Mouse (Mus musculus) adrenal gland, adult 8-10 months (tissue): ENCODE measurements around the gene Psmd1. TPM values are rescaled to one million over a fixed set of nuclear protein-coding genes. Genes with fewer than 3 reads are reported as not detected.
"Not testable (repeated sequence)": the region's sequence is repeated elsewhere in the genome, so short reads cannot be mapped to it uniquely, and the experiment has no call there.

Experiments
- DNase-seq: peaks from one replicate; pipeline ENCODE4 v3.0.0; 2022
- total RNA-seq, 4 experiments: library from RNA; stranded (reverse); gene quantifications; 2 replicates each; pipeline ENCODE4 v1.2.4; 2022

Gene Psmd1
- total RNA-seq = 100 to 1,000 TPM; 114 to 128 (median 117) TPM

GRCm38 (mm10) chr1:86064271-86064991 lies at the start of gene Psmd1:
Gene Psmd1 (plus strand): TSS chr1:86064387.
- DNase-seq = peak; percentile 82

- not testable (repeated sequence) for DNase-seq
Measured at GRCm38 (mm10) chr1:86015758-86016157, 48.4 kb upstream of the Psmd1 start.

- DNase-seq = no peak
Measured at GRCm38 (mm10) chr1:86016516-86016915, 47.7 kb upstream of the Psmd1 start, which contains the start of gene Spata3. Gene Spata3 (plus strand): TSS chr1:86016816.

GRCm38 (mm10) chr1:86018235-86019055 lies 45.7 kb upstream of the Psmd1 start:
- no peak for DNase-seq

- no peak for DNase-seq
Measured at GRCm38 (mm10) chr1:86021365-86021989, 42.7 kb upstream of the Psmd1 start.

- no peak for DNase-seq
Measured at GRCm38 (mm10) chr1:86032273-86032987, 31.8 kb upstream of the Psmd1 start.

GRCm38 (mm10) chr1:86038191-86038951 lies 25.8 kb upstream of the Psmd1 start:
- DNase-seq = peak; percentile 47

- DNase-seq = no peak
Measured at GRCm38 (mm10) chr1:86040131-86040530, 24.1 kb upstream of the Psmd1 start.

- DNase-seq = no peak
Measured at GRCm38 (mm10) chr1:86040817-86041216, 23.4 kb upstream of the Psmd1 start.

- DNase-seq = no peak
Measured at GRCm38 (mm10) chr1:86045056-86045455, 19.1 kb upstream of the Psmd1 start.

- DNase-seq = no peak
Measured at GRCm38 (mm10) chr1:86045848-86046805, 18.1 kb upstream of the Psmd1 start, which contains the start of gene 2810459M11Rik. Gene 2810459M11Rik (plus strand): TSS chr1:86045863.

- no peak for DNase-seq
Measured at GRCm38 (mm10) chr1:86046833-86047563, 17.2 kb upstream of the Psmd1 start.

GRCm38 (mm10) chr1:86048231-86048630 lies 16.0 kb upstream of the Psmd1 start:
- DNase-seq = no peak

GRCm38 (mm10) chr1:86048744-86049143 lies 15.4 kb upstream of the Psmd1 start:
- DNase-seq = no peak

- DNase-seq = no peak
Measured at GRCm38 (mm10) chr1:86053198-86053921, 10.8 kb upstream of the Psmd1 start.

GRCm38 (mm10) chr1:86054943-86055342 lies 9.2 kb upstream of the Psmd1 start:
- no peak for DNase-seq

GRCm38 (mm10) chr1:86056284-86056683 lies 7.9 kb upstream of the Psmd1 start:
- no peak for DNase-seq

- peak; percentile 86 for DNase-seq
Measured at GRCm38 (mm10) chr1:86058856-86059769, 5.1 kb upstream of the Psmd1 start.
